Mouse (Mus musculus): ENCODE data around the gene Ugt1a2. TPM values are rescaled to one million over a fixed set of nuclear protein-coding genes. Genes with fewer than 3 reads are reported as not detected.

Gene Ugt1a2
- polyA plus RNA-seq, 1 experiment from 2014 or later, result not detected

- no peaks in the 10 kb centered on the region for H3K9me3 ChIP-seq (replicated peaks; ENCODE audit: control insufficient read depth, low read length)
- no peak overlapping the region for H3K4me3 ChIP-seq (ENCODE audit: low read depth, low read length)
- H3K27ac ChIP-seq (replicated peaks; ENCODE audit: low read depth, low read length), result no peak overlapping the region
- H3K9ac ChIP-seq (replicated peaks; ENCODE audit: low read length), result no peak overlapping the region
- DNase-seq (ENCODE audit: low spot score), result no peak
- no peak overlapping the region for H3K4me2 ChIP-seq (ENCODE audit: low read depth, low read length)
- no peaks in the 10 kb centered on the region for H3K27me3 ChIP-seq (ENCODE audit: control insufficient read depth, insufficient read depth, low read length)
- H3K36me3 ChIP-seq (replicated peaks; ENCODE audit: control insufficient read depth, insufficient read depth, low read depth, low read length), result no peaks in the 10 kb centered on the region
- H3K4me1 ChIP-seq (ENCODE audit: control insufficient read depth, insufficient read depth, low read length), result no peaks in the 10 kb centered on the region
- 71% methylated on average over 3 of the region's 3 CpGs for WGBS
- no peak for ATAC-seq (replicated peaks; ENCODE audit: insufficient number of reproducible peaks, low FRiP score, low TSS enrichment, low read depth)
Measured at GRCm38 (mm10) chr1:88197443-88197842, 3.0 kb upstream of the Ugt1a2 start.

GRCm38 (mm10) chr1:88199996-88200395 lies 405 bp upstream of the Ugt1a2 start:
- no peaks in the 10 kb centered on the region; the same call in 1 of the 2 replicates for H3K9me3 ChIP-seq (replicated peaks; ENCODE audit: control insufficient read depth, low read length)
- no peak overlapping the region for H3K9ac ChIP-seq (replicated peaks; ENCODE audit: low read length)
- H3K4me3 ChIP-seq (ENCODE audit: low read depth, low read length), result no peak overlapping the region
- no peaks in the 10 kb centered on the region for H3K36me3 ChIP-seq (replicated peaks; ENCODE audit: control insufficient read depth, insufficient read depth, low read depth, low read length)
- no peaks in the 10 kb centered on the region for H3K27me3 ChIP-seq (ENCODE audit: control insufficient read depth, insufficient read depth, low read length)
- ATAC-seq (replicated peaks; ENCODE audit: insufficient number of reproducible peaks, low FRiP score, low TSS enrichment, low read depth), result no peak
- H3K4me1 ChIP-seq (ENCODE audit: control insufficient read depth, insufficient read depth, low read length), result no peaks in the 10 kb centered on the region
- no peak overlapping the region for H3K27ac ChIP-seq (replicated peaks; ENCODE audit: low read depth, low read length)
- DNase-seq (ENCODE audit: low spot score), result no peak
- 61% methylated on average over 2 of the region's 2 CpGs for WGBS
- H3K4me2 ChIP-seq (ENCODE audit: low read depth, low read length), result no peak overlapping the region

GRCm38 (mm10) chr1:88205294-88205922 lies 5.0 kb downstream of the Ugt1a2 start, which contains the start of gene Dnajb3:
TSS of gene Dnajb3 (minus strand) at chr1:88205782.
- no peak within 1 kb of the TSS for H3K27ac ChIP-seq (replicated peaks; ENCODE audit: low read depth, low read length)
- no peaks in the 10 kb centered on the region; the same call in 1 of the 2 replicates for H3K9me3 ChIP-seq (replicated peaks; ENCODE audit: control insufficient read depth, low read length)
- no peaks in the 10 kb centered on the region for H3K36me3 ChIP-seq (replicated peaks; ENCODE audit: control insufficient read depth, insufficient read depth, low read depth, low read length)
- H3K4me1 ChIP-seq (ENCODE audit: control insufficient read depth, insufficient read depth, low read length), result no peaks in the 10 kb centered on the region
- peak; percentile 99 for ATAC-seq (replicated peaks; ENCODE audit: insufficient number of reproducible peaks, low FRiP score, low TSS enrichment, low read depth)
- WGBS, result 5% methylated on average over 62 of the region's 62 CpGs
- peak within 1 kb of the TSS; percentile 42 for H3K4me3 ChIP-seq (ENCODE audit: low read depth, low read length)
- peak; percentile 90 for DNase-seq (ENCODE audit: low spot score)
- H3K4me2 ChIP-seq (ENCODE audit: low read depth, low read length), result peak within 1 kb of the TSS; percentile 71
- peak within 1 kb of the TSS; percentile 78 for H3K9ac ChIP-seq (replicated peaks; ENCODE audit: low read length)
- no peaks in the 10 kb centered on the region for H3K27me3 ChIP-seq (ENCODE audit: control insufficient read depth, insufficient read depth, low read length)

- Histone ChIP-seq H3K9me3 (replicated peaks; ENCODE audit: control insufficient read depth, low read length) (peaks cover 7% of the 10 kb centered on the region), H3K27me3 (ENCODE audit: control insufficient read depth, insufficient read depth, low read length) (no peaks in the 10 kb centered on the region), H3K4me1 (ENCODE audit: control insufficient read depth, insufficient read depth, low read length) (no peaks in the 10 kb centered on the region), H3K4me3 (ENCODE audit: low read depth, low read length) (no peak overlapping the region), H3K27ac (replicated peaks; ENCODE audit: low read depth, low read length) (no peak overlapping the region), H3K36me3 (replicated peaks; ENCODE audit: control insufficient read depth, insufficient read depth, low read depth, low read length) (no peaks in the 10 kb centered on the region), H3K4me2 (ENCODE audit: low read depth, low read length) (no peak overlapping the region), H3K9ac (replicated peaks; ENCODE audit: low read length) (no peak overlapping the region)
- WGBS, result 73% methylated on average over 2 of the region's 2 CpGs
- no peak for DNase-seq (ENCODE audit: low spot score)
- no peak for ATAC-seq (replicated peaks; ENCODE audit: insufficient number of reproducible peaks, low FRiP score, low TSS enrichment, low read depth)
Measured at GRCm38 (mm10) chr1:88206843-88207479, 6.6 kb downstream of the Ugt1a2 start.

- ATAC-seq (replicated peaks; ENCODE audit: insufficient number of reproducible peaks, low FRiP score, low TSS enrichment, low read depth), result no peak
- Histone ChIP-seq H3K27ac (replicated peaks; ENCODE audit: low read depth, low read length) (no peak within 1 kb of the TSS), H3K27me3 (ENCODE audit: control insufficient read depth, insufficient read depth, low read length) (no peaks in the 10 kb centered on the region), H3K36me3 (replicated peaks; ENCODE audit: control insufficient read depth, insufficient read depth, low read depth, low read length) (no peaks in the 10 kb centered on the region), H3K9me3 (replicated peaks; ENCODE audit: control insufficient read depth, low read length) (peaks cover 43% of the 10 kb centered on the region), H3K9ac (replicated peaks; ENCODE audit: low read length) (no peak within 1 kb of the TSS), H3K4me1 (ENCODE audit: control insufficient read depth, insufficient read depth, low read length) (no peaks in the 10 kb centered on the region), H3K4me3 (ENCODE audit: low read depth, low read length) (no peak within 1 kb of the TSS), H3K4me2 (ENCODE audit: low read depth, low read length) (no peak within 1 kb of the TSS)
- 72% methylated on average over 8 of the region's 8 CpGs for WGBS
- DNase-seq (ENCODE audit: low spot score), result peak; percentile 5
Measured at GRCm38 (mm10) chr1:88211812-88212211, 11.4 kb downstream of the Ugt1a2 start, which contains the start of gene Ugt1a1. TSS of gene Ugt1a1 (plus strand) at chr1:88211959.

- no peak overlapping the region for H3K27ac ChIP-seq (replicated peaks; ENCODE audit: low read depth, low read length)
- peaks cover 50% of the 10 kb centered on the region for H3K9me3 ChIP-seq (replicated peaks; ENCODE audit: control insufficient read depth, low read length)
- 61% methylated on average over 8 of the region's 8 CpGs for WGBS
- no peaks in the 10 kb centered on the region for H3K36me3 ChIP-seq (replicated peaks; ENCODE audit: control insufficient read depth, insufficient read depth, low read depth, low read length)
- ATAC-seq (replicated peaks; ENCODE audit: insufficient number of reproducible peaks, low FRiP score, low TSS enrichment, low read depth) (no peak), DNase-seq (ENCODE audit: low spot score) (peak; percentile 1)
- no peaks in the 10 kb centered on the region for H3K27me3 ChIP-seq (ENCODE audit: control insufficient read depth, insufficient read depth, low read length)
- no peak overlapping the region for H3K4me2 ChIP-seq (ENCODE audit: low read depth, low read length)
- H3K4me3 ChIP-seq (ENCODE audit: low read depth, low read length), result no peak overlapping the region
- H3K9ac ChIP-seq (replicated peaks; ENCODE audit: low read length), result no peak overlapping the region
- H3K4me1 ChIP-seq (ENCODE audit: control insufficient read depth, insufficient read depth, low read length), result no peaks in the 10 kb centered on the region
Measured at GRCm38 (mm10) chr1:88212341-88213045, 12.1 kb downstream of the Ugt1a2 start.

- H3K4me1 ChIP-seq (ENCODE audit: control insufficient read depth, insufficient read depth, low read length), result no peaks in the 10 kb centered on the region
- ATAC-seq (replicated peaks; ENCODE audit: insufficient number of reproducible peaks, low FRiP score, low TSS enrichment, low read depth) (no peak), DNase-seq (ENCODE audit: low spot score) (no peak)
- no peak overlapping the region for H3K4me2 ChIP-seq (ENCODE audit: low read depth, low read length)
- no peaks in the 10 kb centered on the region for H3K36me3 ChIP-seq (replicated peaks; ENCODE audit: control insufficient read depth, insufficient read depth, low read depth, low read length)
- H3K9me3 ChIP-seq (replicated peaks; ENCODE audit: control insufficient read depth, low read length), result peaks cover 52% of the 10 kb centered on the region
- no peak overlapping the region for H3K9ac ChIP-seq (replicated peaks; ENCODE audit: low read length)
- no peak overlapping the region for H3K4me3 ChIP-seq (ENCODE audit: low read depth, low read length)
- no peak overlapping the region for H3K27ac ChIP-seq (replicated peaks; ENCODE audit: low read depth, low read length)
- H3K27me3 ChIP-seq (ENCODE audit: control insufficient read depth, insufficient read depth, low read length), result no peaks in the 10 kb centered on the region
- 84% methylated on average over 1 of the region's 1 CpGs for WGBS
Measured at GRCm38 (mm10) chr1:88213061-88213460, 12.7 kb downstream of the Ugt1a2 start.
